Mouse (Mus musculus): Measurements from ENCODE around the gene Gstt4. TPM values are rescaled to one million over a fixed set of nuclear protein-coding genes. Genes with fewer than 3 reads are reported as not detected.

Gene Gstt4
- polyA plus RNA-seq, 1 experiment from 2014 or later = not detected

DNA sequence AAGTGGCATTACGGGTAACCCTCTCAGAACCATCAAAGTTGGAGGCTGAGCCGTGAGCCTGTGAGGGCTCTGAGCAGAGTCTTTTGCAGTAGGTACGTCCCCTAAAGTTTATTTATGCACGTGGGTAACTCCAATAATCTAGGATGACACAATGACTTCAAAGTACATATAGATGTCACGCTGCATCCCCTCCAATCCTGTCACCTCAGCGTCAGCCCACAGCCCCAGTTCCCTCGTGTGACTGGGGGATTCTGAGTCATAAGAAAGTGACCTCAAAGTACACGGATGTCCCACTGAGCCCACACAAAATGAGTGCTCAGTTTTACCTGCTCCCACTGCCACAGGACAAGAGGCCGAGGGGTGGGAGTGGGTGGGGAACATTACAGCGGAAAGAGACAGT, 16.7 kb upstream of the Gstt4 start:
- Histone ChIP-seq H3K27me3 (replicated peaks; ENCODE audit: control insufficient read depth, insufficient read depth, low read length) (no peaks in the 10 kb centered on the region), H3K4me3 (ENCODE audit: low read depth, low read length) (no peak overlapping the region), H3K36me3 (ENCODE audit: control insufficient read depth, insufficient read depth) (no peaks in the 10 kb centered on the region), H3K9me3 (ENCODE audit: control insufficient read depth) (no peaks in the 10 kb centered on the region), H3K9ac (ENCODE audit: low read depth, low read length) (no peak overlapping the region), H3K27ac (ENCODE audit: low read depth, low read length) (no peak overlapping the region), H3K4me2 (replicated peaks; ENCODE audit: low read depth) (no peak overlapping the region), H3K4me1 (replicated peaks; ENCODE audit: control insufficient read depth, insufficient read depth, low read length) (no peaks in the 10 kb centered on the region)
- ATAC-seq = no peak
- 86% methylated on average over 10 of the region's 10 CpGs for WGBS
- TF ChIP-seq CTCF (IDR thresholded peaks at IDR 0.05; ENCODE audit: low read depth) = no peak

DNA sequence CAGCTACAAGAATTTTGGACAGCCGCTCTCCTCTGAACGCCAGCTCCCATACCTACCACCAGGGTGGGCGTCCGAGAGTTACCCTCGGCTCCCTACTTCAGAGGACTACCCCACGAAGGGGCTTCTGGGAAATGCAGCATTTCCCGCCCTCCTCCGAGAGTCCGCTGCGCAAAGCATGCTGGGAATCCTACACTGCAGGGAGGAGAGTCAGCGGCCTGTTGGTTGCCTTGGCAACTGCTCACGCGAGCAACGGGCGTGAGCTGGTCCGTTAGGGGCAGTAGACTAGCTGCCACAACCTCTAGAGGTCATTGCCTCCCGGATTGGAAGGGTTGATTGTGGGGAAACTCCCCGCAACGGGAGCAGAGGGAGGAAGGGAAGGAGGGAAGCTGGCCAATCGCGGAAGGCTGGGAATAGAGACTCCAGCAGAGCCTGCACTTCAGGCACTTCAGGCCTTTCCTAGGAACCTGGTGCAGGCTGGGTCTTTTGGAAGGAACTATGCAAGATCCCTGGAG, 15.0 kb upstream of the Gstt4 start, which contains the start of gene Gstt2:
Gene Gstt2 (minus strand): TSS at position 177 of the 512 bp plus-strand sequence.
- Histone ChIP-seq H3K9ac (ENCODE audit: low read depth, low read length) (0 out of 2 replicates have a peak within 1 kb of the TSS, but pooled peaks have one; percentile 18), H3K27me3 (replicated peaks; ENCODE audit: control insufficient read depth, insufficient read depth, low read length) (no peaks in the 10 kb centered on the region), H3K4me3 (ENCODE audit: low read depth, low read length) (peak within 1 kb of the TSS; percentile 27), H3K4me1 (replicated peaks; ENCODE audit: control insufficient read depth, insufficient read depth, low read length) (no peaks in the 10 kb centered on the region), H3K27ac (ENCODE audit: low read depth, low read length) (peak within 1 kb of the TSS; percentile 41; the same call in 1 of the 2 replicates), H3K4me2 (replicated peaks; ENCODE audit: low read depth) (peak within 1 kb of the TSS; percentile 58), H3K9me3 (ENCODE audit: control insufficient read depth) (no peaks in the 10 kb centered on the region), H3K36me3 (ENCODE audit: control insufficient read depth, insufficient read depth) (no peaks in the 10 kb centered on the region)
- peak; percentile 67 for ATAC-seq
- peak; percentile 68 for TF ChIP-seq CTCF (IDR thresholded peaks at IDR 0.05; ENCODE audit: low read depth)
- WGBS = under 1% methylated on average over 21 of the region's 21 CpGs

DNA sequence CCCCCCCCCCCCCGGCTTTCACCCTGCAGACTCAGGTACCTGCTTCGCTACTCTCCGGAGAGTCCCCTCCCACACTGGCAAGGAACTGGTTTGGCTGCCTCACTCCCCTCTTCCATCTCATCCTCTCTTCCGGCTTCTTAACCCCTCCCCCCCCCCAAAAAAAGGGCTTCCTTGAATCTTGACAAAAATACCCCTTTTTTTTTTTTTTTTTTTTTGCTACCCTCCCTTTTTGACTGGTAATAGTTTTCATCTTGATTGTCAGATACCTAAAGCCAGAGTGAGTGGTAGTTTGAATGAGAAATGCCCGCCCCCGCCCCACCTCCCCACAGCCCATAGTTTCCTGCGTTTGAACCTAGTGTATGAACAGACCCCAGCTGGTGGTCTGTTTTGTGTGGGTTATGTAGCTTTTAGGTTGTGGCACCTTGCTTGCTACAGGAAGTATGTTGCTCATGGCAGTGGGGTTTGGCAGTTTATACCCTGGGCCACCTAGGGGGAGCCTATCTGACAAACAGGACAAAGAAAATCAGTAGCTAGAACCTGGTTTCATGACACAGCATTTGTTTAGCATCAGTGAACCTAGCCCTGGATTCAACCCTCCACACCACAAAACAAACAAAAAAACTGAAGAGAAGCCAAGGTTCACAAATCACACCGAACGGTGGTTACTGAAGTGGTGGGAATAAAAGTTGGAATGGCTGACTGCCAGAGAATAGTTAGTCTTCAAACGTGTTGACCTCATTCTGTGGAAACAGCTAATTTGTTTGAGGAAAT, 13.6 kb upstream of the Gstt4 start:
- Histone ChIP-seq H3K9me3 (ENCODE audit: control insufficient read depth) (no peaks in the 10 kb centered on the region), H3K27me3 (replicated peaks; ENCODE audit: control insufficient read depth, insufficient read depth, low read length) (no peaks in the 10 kb centered on the region), H3K4me3 (ENCODE audit: low read depth, low read length) (peak overlapping the region; percentile 55), H3K9ac (ENCODE audit: low read depth, low read length) (no peak overlapping the region), H3K27ac (ENCODE audit: low read depth, low read length) (peak overlapping the region; percentile 55; the same call in 1 of the 2 replicates), H3K4me1 (replicated peaks; ENCODE audit: control insufficient read depth, insufficient read depth, low read length) (no peaks in the 10 kb centered on the region), H3K36me3 (ENCODE audit: control insufficient read depth, insufficient read depth) (no peaks in the 10 kb centered on the region), H3K4me2 (replicated peaks; ENCODE audit: low read depth) (peak overlapping the region; percentile 86)
- peak; percentile 37; the same call in 1 of the 2 replicates for TF ChIP-seq CTCF (IDR thresholded peaks at IDR 0.05; ENCODE audit: low read depth)
- ATAC-seq = peak; percentile 7; the same call in 1 of the 2 replicates
- WGBS = 10% methylated on average over 9 of the region's 10 CpGs

DNA sequence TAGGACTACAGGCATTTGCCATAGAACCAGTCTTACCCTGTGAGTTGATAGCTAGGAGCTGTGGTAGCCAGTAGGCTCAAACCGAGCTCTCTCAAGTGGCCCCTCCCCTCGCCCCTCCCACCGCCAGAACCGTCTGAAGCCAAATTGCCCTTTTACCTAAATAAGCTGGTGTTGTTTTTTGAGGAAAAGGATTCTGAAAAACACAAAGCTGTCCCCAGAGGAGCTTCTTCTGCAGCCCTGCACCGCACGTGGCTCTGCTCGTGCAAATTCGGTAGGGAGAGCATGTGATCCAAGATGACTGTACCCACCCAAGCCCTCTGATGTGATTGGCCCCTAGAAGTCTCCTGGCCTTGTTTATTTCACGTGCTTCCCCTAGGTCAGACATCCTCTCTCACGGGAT, 13.0 kb upstream of the Gstt4 start:
- Histone ChIP-seq H3K4me3 (ENCODE audit: low read depth, low read length) (peak overlapping the region; percentile 55), H3K27ac (ENCODE audit: low read depth, low read length) (peak overlapping the region; percentile 58), H3K9ac (ENCODE audit: low read depth, low read length) (no peak overlapping the region; the same call in 1 of the 2 replicates), H3K4me2 (replicated peaks; ENCODE audit: low read depth) (peak overlapping the region; percentile 86), H3K36me3 (ENCODE audit: control insufficient read depth, insufficient read depth) (no peaks in the 10 kb centered on the region), H3K9me3 (ENCODE audit: control insufficient read depth) (no peaks in the 10 kb centered on the region), H3K27me3 (replicated peaks; ENCODE audit: control insufficient read depth, insufficient read depth, low read length) (no peaks in the 10 kb centered on the region), H3K4me1 (replicated peaks; ENCODE audit: control insufficient read depth, insufficient read depth, low read length) (no peaks in the 10 kb centered on the region)
- under 1% methylated on average over 10 of the region's 10 CpGs for WGBS
- no peak for TF ChIP-seq CTCF (IDR thresholded peaks at IDR 0.05; ENCODE audit: low read depth)
- ATAC-seq = peak; percentile 58

DNA sequence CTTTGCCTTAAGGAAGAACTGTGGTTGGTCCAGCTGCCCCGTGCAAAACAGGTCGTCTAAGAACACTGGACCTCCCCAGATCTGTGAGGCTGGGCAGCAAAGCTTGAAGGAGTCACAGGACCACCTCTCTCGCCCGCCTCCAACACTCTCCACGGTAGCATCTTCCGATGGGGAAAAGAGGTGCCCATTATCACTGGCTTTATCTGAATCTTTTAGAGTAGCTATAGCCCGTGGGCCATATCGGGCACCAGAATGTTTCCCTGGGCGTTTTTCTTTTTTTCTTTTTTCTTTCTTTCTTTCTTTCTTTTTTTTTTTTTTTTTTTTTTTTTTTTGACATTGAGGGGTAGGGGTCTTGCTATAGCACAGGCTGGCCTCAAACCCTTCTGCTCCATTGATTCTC, 12.4 kb upstream of the Gstt4 start:
- ATAC-seq = no peak
- Histone ChIP-seq H3K4me3 (ENCODE audit: low read depth, low read length) (peak overlapping the region; percentile 55), H3K27me3 (replicated peaks; ENCODE audit: control insufficient read depth, insufficient read depth, low read length) (no peaks in the 10 kb centered on the region), H3K9ac (ENCODE audit: low read depth, low read length) (peak overlapping the region; percentile 50), H3K9me3 (ENCODE audit: control insufficient read depth) (no peaks in the 10 kb centered on the region), H3K36me3 (ENCODE audit: control insufficient read depth, insufficient read depth) (no peaks in the 10 kb centered on the region), H3K4me2 (replicated peaks; ENCODE audit: low read depth) (peak overlapping the region; percentile 86), H3K4me1 (replicated peaks; ENCODE audit: control insufficient read depth, insufficient read depth, low read length) (no peaks in the 10 kb centered on the region), H3K27ac (ENCODE audit: low read depth, low read length) (peak overlapping the region; percentile 58)
- WGBS = 9% methylated on average over 9 of the region's 9 CpGs
- no peak for TF ChIP-seq CTCF (IDR thresholded peaks at IDR 0.05; ENCODE audit: low read depth)

DNA sequence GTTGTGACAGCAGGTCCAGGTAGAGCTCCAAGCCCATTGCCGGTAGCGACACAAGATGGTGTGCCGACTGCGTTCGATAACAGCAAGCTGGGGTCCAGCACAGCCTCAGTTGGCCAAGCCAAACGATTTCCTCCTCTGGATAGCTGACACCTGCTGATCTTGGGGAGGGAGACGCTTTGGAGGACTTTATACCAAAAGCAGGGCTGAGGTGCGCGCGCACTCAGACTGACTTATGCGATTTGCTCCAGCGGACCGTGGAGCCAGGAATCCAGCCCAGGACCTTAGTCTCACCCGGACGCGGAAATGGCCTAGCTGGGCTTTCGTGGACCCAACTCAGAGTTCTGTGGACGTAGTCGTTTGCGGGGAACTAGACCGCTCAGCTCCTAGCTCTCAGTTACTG, 11.9 kb upstream of the Gstt4 start:
- H3K27me3 ChIP-seq (replicated peaks; ENCODE audit: control insufficient read depth, insufficient read depth, low read length) = no peaks in the 10 kb centered on the region
- peak overlapping the region; percentile 55 for H3K27ac ChIP-seq (ENCODE audit: low read depth, low read length)
- no peaks in the 10 kb centered on the region for H3K4me1 ChIP-seq (replicated peaks; ENCODE audit: control insufficient read depth, insufficient read depth, low read length)
- no peaks in the 10 kb centered on the region for H3K9me3 ChIP-seq (ENCODE audit: control insufficient read depth)
- peak; percentile 58 for ATAC-seq
- peak overlapping the region; percentile 86 for H3K4me2 ChIP-seq (replicated peaks; ENCODE audit: low read depth)
- H3K36me3 ChIP-seq (ENCODE audit: control insufficient read depth, insufficient read depth) = no peaks in the 10 kb centered on the region
- H3K9ac ChIP-seq (ENCODE audit: low read depth, low read length) = peak overlapping the region; percentile 50
- peak overlapping the region; percentile 55 for H3K4me3 ChIP-seq (ENCODE audit: low read depth, low read length)
- 4% methylated on average over 21 of the region's 21 CpGs for WGBS
- no peak for TF ChIP-seq CTCF (IDR thresholded peaks at IDR 0.05; ENCODE audit: low read depth)

All from intestine, postnatal 0 days (tissue).